Mouse (Mus musculus): ENCODE results near the gene She.
"Not testable (repeated sequence)": the region's sequence is repeated elsewhere in the genome, so short reads cannot be mapped to it uniquely, and the experiment has no call there.

She gene

GRCm38 (mm10) chr3:89862182-89862761, 31.1 kb downstream of the She start:
- no peak for DNase-seq (ENCODE audit: low read depth in 1 of 2, low spot score in 2 of 2)

- not testable (repeated sequence) for DNase-seq (ENCODE audit: low read depth in 1 of 2, low spot score in 2 of 2)
These were observed 32.1 kb downstream of the She start for GRCm38 (mm10) chr3:89863276-89863675.

GRCm38 (mm10) chr3:89863716-89864509, 32.7 kb downstream of the She start:
- no peak for DNase-seq (ENCODE audit: low read depth in 1 of 2, low spot score in 2 of 2)

GRCm38 (mm10) chr3:89865020-89865419, 33.9 kb downstream of the She start:
- no peak for DNase-seq (ENCODE audit: low read depth in 1 of 2, low spot score in 2 of 2)

- DNase-seq (ENCODE audit: low read depth in 1 of 2, low spot score in 2 of 2): no peak
These were observed 34.6 kb downstream of the She start for GRCm38 (mm10) chr3:89865764-89866163.

- DNase-seq (ENCODE audit: low read depth in 1 of 2, low spot score in 2 of 2): no peak
These were observed 36.5 kb downstream of the She start for GRCm38 (mm10) chr3:89867651-89868050.

- no peak for DNase-seq (ENCODE audit: low read depth in 1 of 2, low spot score in 2 of 2)
These were observed 37.2 kb downstream of the She start for GRCm38 (mm10) chr3:89868357-89868756.

- DNase-seq (ENCODE audit: low read depth in 1 of 2, low spot score in 2 of 2): no peak
These were observed 37.8 kb downstream of the She start for GRCm38 (mm10) chr3:89868956-89869355.

GRCm38 (mm10) chr3:89869556-89869955, 38.4 kb downstream of the She start:
- DNase-seq (ENCODE audit: low read depth in 1 of 2, low spot score in 2 of 2): no peak

- DNase-seq (ENCODE audit: low read depth in 1 of 2, low spot score in 2 of 2): no peak
These were observed 39.5 kb downstream of the She start for GRCm38 (mm10) chr3:89870472-89871271.

GRCm38 (mm10) chr3:89871339-89871914, 40.3 kb downstream of the She start:
- DNase-seq (ENCODE audit: low read depth in 1 of 2, low spot score in 2 of 2): no peak

GRCm38 (mm10) chr3:89872209-89872608, 41.0 kb downstream of the She start:
- DNase-seq (ENCODE audit: low read depth in 1 of 2, low spot score in 2 of 2): no peak

GRCm38 (mm10) chr3:89872684-89873083, 41.5 kb downstream of the She start:
- DNase-seq (ENCODE audit: low read depth in 1 of 2, low spot score in 2 of 2): no peak

- no peak for DNase-seq (ENCODE audit: low read depth in 1 of 2, low spot score in 2 of 2)
These were observed 42.9 kb downstream of the She start for GRCm38 (mm10) chr3:89874076-89874475.

GRCm38 (mm10) chr3:89875021-89875420, 43.9 kb downstream of the She start:
- DNase-seq (ENCODE audit: low read depth in 1 of 2, low spot score in 2 of 2): no peak

GRCm38 (mm10) chr3:89875781-89876180, 44.6 kb downstream of the She start:
- DNase-seq (ENCODE audit: low read depth in 1 of 2, low spot score in 2 of 2): no peak

- no peak for DNase-seq (ENCODE audit: low read depth in 1 of 2, low spot score in 2 of 2)
These were observed 45.3 kb downstream of the She start for GRCm38 (mm10) chr3:89876469-89876868.

GRCm38 (mm10) chr3:89877129-89877528, 46.0 kb downstream of the She start:
- no peak for DNase-seq (ENCODE audit: low read depth in 1 of 2, low spot score in 2 of 2)

GRCm38 (mm10) chr3:89878456-89878855, 47.3 kb downstream of the She start:
- DNase-seq (ENCODE audit: low read depth in 1 of 2, low spot score in 2 of 2): no peak

- no peak for DNase-seq (ENCODE audit: low read depth in 1 of 2, low spot score in 2 of 2)
These were observed 48.2 kb downstream of the She start for GRCm38 (mm10) chr3:89879326-89879725.

- DNase-seq (ENCODE audit: low read depth in 1 of 2, low spot score in 2 of 2): no peak
These were observed 49.1 kb downstream of the She start for GRCm38 (mm10) chr3:89880036-89880851.

Data from monocyte, adult 2 months (primary cell).